Mouse (Mus musculus): Measurements from ENCODE around the gene Cnot10. TPM values are rescaled to one million over a fixed set of nuclear protein-coding genes. Genes with fewer than 3 reads are reported as not detected.

Gene Cnot10
- polyA plus RNA-seq, 1 experiment, result 17.0 TPM

DNA sequence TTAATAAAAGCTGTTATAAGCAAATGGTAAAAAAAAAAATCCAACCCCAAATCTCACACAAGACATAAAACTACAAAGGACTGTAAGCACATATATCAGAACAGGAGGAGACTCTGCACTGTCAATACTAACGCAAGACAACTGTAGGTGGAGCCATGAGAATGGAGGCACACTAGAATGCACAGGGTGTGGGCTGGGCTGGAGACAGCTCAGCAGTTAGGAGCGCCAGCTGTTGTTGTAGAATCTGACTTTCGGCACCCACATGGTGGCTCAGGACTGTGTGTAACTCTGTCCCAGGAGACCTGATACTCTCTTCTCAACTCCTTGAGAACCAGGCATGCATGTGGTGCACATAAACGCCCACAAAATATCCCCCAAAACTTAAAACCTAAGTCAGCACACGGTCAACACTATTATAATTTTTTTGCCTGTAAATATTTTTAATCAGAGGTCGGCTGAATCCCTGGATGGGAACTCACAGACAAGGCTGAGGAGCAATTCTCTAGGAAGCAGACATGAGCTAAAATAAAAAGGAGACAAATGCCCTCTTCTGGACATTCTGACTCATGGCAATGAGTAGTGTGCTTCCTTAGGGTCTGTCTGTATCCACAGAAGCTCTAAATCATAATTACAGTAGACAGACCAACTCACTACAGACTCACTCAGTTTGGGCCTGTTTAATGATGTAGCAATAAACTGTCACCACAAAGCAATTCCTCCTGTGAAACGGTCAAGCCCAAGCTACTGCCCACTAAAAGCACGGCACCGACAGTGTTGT, 25.6 kb downstream of the Cnot10 start:
- Histone ChIP-seq H3K27ac (ENCODE audit: insufficient read depth, low read depth, low read length) (no peak overlapping the region), H3K4me1 (ENCODE audit: control insufficient read depth, insufficient read depth, insufficient read length, low read length) (peaks cover 2% of the 10 kb centered on the region; the same call in 1 of the 2 replicates), H3K27me3 (ENCODE audit: control insufficient read depth, insufficient read depth, low read length) (no peaks in the 10 kb centered on the region), H3K36me3 (ENCODE audit: control insufficient read depth, insufficient read depth, low read length) (peaks cover 58% of the 10 kb centered on the region), H3K4me3 (ENCODE audit: low read depth, low read length) (no peak overlapping the region)
- no peak for TF ChIP-seq CTCF (IDR thresholded peaks at IDR 0.05; ENCODE audit: extremely low read depth, insufficient read length, insufficient replicate concordance, low read depth, low read length)
- no peak for TF ChIP-seq POLR2A (IDR thresholded peaks at IDR 0.05; ENCODE audit: low read depth, low read length)
- WGBS, result 83% methylated on average over 9 of the region's 9 CpGs

- TF ChIP-seq CTCF (IDR thresholded peaks at IDR 0.05; ENCODE audit: extremely low read depth, insufficient read length, insufficient replicate concordance, low read depth, low read length) (no peak), POLR2A (IDR thresholded peaks at IDR 0.05; ENCODE audit: low read depth, low read length) (no peak)
- peaks cover 63% of the 10 kb centered on the region for H3K36me3 ChIP-seq (ENCODE audit: control insufficient read depth, insufficient read depth, low read length)
- 89% methylated on average over 4 of the region's 4 CpGs for WGBS
Measured at GRCm38 (mm10) chr9:114613026-114613425, 27.0 kb downstream of the Cnot10 start.

GRCm38 (mm10) chr9:114612566-114612965, 27.4 kb downstream of the Cnot10 start:
- H3K36me3 ChIP-seq (ENCODE audit: control insufficient read depth, insufficient read depth, low read length), result peaks cover 62% of the 10 kb centered on the region
- H3K27me3 ChIP-seq (ENCODE audit: control insufficient read depth, insufficient read depth, low read length), result no peaks in the 10 kb centered on the region
- no peak overlapping the region for H3K4me3 ChIP-seq (ENCODE audit: low read depth, low read length)
- WGBS, result 87% methylated on average over 4 of the region's 4 CpGs
- TF ChIP-seq CTCF (IDR thresholded peaks at IDR 0.05; ENCODE audit: extremely low read depth, insufficient read length, insufficient replicate concordance, low read depth, low read length) (no peak), POLR2A (IDR thresholded peaks at IDR 0.05; ENCODE audit: low read depth, low read length) (no peak)
- 0 out of 2 replicates have a peak, but pooled peaks cover under 1% of the 10 kb centered on the region for H3K4me1 ChIP-seq (ENCODE audit: control insufficient read depth, insufficient read depth, insufficient read length, low read length)
- H3K27ac ChIP-seq (ENCODE audit: insufficient read depth, low read depth, low read length), result no peak overlapping the region

More at GRCm38 (mm10) chr9:114613026-114613425, 27.0 kb downstream of the Cnot10 start:
- no peak overlapping the region for H3K27ac ChIP-seq (ENCODE audit: insufficient read depth, low read depth, low read length)
- peaks cover 2% of the 10 kb centered on the region; the same call in 1 of the 2 replicates for H3K4me1 ChIP-seq (ENCODE audit: control insufficient read depth, insufficient read depth, insufficient read length, low read length)
- no peaks in the 10 kb centered on the region for H3K27me3 ChIP-seq (ENCODE audit: control insufficient read depth, insufficient read depth, low read length)
- H3K4me3 ChIP-seq (ENCODE audit: low read depth, low read length), result no peak overlapping the region

DNA sequence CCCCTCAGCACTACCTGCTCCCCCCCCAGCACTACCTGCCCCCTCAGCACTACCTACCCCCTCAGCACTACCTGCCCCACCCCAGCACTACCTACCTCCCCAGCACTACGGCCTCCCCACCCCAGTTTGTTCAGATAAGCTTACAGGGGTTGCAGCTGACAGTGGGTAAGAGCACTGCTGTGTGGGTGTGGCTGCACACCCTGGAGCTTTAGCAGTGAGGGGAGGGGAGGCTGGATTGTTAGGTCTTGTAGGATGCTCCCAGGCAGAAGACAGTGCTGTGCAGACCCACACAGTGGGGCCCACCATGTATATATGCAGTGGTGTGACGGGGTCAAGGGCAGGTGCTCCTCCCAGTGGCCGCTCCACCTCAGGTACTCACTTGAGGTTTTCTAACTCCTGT, 29.7 kb downstream of the Cnot10 start:
- H3K27ac ChIP-seq (ENCODE audit: insufficient read depth, low read depth, low read length), result no peak overlapping the region
- 89% methylated on average over 3 of the region's 3 CpGs for WGBS

DNA sequence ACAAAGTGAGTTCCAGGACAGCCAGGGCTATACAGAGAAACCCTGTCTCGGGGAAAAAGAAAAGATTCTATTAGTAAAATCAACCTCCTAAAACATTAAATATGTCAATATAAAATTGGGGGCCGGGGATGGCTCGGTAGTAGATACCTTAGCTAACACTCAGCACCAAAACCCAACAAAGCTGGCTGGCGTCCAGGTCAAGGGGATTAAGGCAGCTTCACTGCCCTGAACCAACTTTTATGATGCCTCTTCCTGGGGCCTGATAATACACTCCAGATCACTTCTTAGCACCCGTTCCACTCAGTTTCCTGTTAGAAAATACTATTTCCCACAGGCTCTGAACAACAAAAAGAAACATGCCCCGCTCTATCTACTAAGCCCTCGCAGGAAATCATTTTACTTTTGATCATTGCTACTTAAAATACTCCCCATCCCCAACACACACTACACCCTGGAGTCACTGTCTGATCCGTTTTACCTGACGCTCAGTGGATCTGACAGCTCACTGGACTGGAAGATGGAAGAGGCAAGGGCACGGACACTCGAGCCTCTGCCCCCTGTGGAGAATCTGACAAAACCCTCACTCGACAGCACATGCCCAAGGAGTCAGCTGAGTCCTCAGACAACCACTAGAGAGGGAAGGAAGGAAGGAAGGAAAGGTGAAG, 36.0 kb downstream of the Cnot10 start:
- Histone ChIP-seq H3K4me1 (ENCODE audit: control insufficient read depth, insufficient read depth, insufficient read length, low read length) (no peaks in the 10 kb centered on the region), H3K27me3 (ENCODE audit: control insufficient read depth, insufficient read depth, low read length) (no peaks in the 10 kb centered on the region), H3K36me3 (ENCODE audit: control insufficient read depth, insufficient read depth, low read length) (peaks cover 35% of the 10 kb centered on the region), H3K4me3 (ENCODE audit: low read depth, low read length) (no peak overlapping the region), H3K27ac (ENCODE audit: insufficient read depth, low read depth, low read length) (no peak overlapping the region)
- WGBS, result 85% methylated on average over 12 of the region's 12 CpGs
- TF ChIP-seq POLR2A (IDR thresholded peaks at IDR 0.05; ENCODE audit: low read depth, low read length) (no peak), CTCF (IDR thresholded peaks at IDR 0.05; ENCODE audit: extremely low read depth, insufficient read length, insufficient replicate concordance, low read depth, low read length) (no peak)

More for the DNA sequence above, 29.7 kb downstream of the Cnot10 start:
- no peak overlapping the region for H3K4me3 ChIP-seq (ENCODE audit: low read depth, low read length)
- peaks cover 58% of the 10 kb centered on the region for H3K36me3 ChIP-seq (ENCODE audit: control insufficient read depth, insufficient read depth, low read length)
- H3K4me1 ChIP-seq (ENCODE audit: control insufficient read depth, insufficient read depth, insufficient read length, low read length), result no peaks in the 10 kb centered on the region
- H3K27me3 ChIP-seq (ENCODE audit: control insufficient read depth, insufficient read depth, low read length), result no peaks in the 10 kb centered on the region
- TF ChIP-seq POLR2A (IDR thresholded peaks at IDR 0.05; ENCODE audit: low read depth, low read length) (no peak), CTCF (IDR thresholded peaks at IDR 0.05; ENCODE audit: extremely low read depth, insufficient read length, insufficient replicate concordance, low read depth, low read length) (no peak)

- Histone ChIP-seq H3K27me3 (ENCODE audit: control insufficient read depth, insufficient read depth, low read length) (no peaks in the 10 kb centered on the region), H3K4me3 (ENCODE audit: low read depth, low read length) (no peak overlapping the region), H3K4me1 (ENCODE audit: control insufficient read depth, insufficient read depth, insufficient read length, low read length) (no peaks in the 10 kb centered on the region), H3K36me3 (ENCODE audit: control insufficient read depth, insufficient read depth, low read length) (peaks cover 35% of the 10 kb centered on the region), H3K27ac (ENCODE audit: insufficient read depth, low read depth, low read length) (no peak overlapping the region)
- 74% methylated on average over 1 of the region's 1 CpGs for whole genome bisulfite sequencing
- TF ChIP-seq POLR2A (IDR thresholded peaks at IDR 0.05; ENCODE audit: low read depth, low read length), result no peak
- no peak for TF ChIP-seq CTCF (IDR thresholded peaks at IDR 0.05; ENCODE audit: extremely low read depth, insufficient read length, insufficient replicate concordance, low read depth, low read length)
Measured at GRCm38 (mm10) chr9:114601096-114601495, 38.9 kb downstream of the Cnot10 start.

- no peak overlapping the region for H3K27ac ChIP-seq (ENCODE audit: insufficient read depth, low read depth, low read length)
- H3K27me3 ChIP-seq (ENCODE audit: control insufficient read depth, insufficient read depth, low read length), result no peaks in the 10 kb centered on the region
- WGBS, result 60% methylated on average over 5 of the region's 5 CpGs
- H3K4me1 ChIP-seq (ENCODE audit: control insufficient read depth, insufficient read depth, insufficient read length, low read length), result no peaks in the 10 kb centered on the region
- TF ChIP-seq POLR2A (IDR thresholded peaks at IDR 0.05; ENCODE audit: low read depth, low read length) (no peak), CTCF (IDR thresholded peaks at IDR 0.05; ENCODE audit: extremely low read depth, insufficient read length, insufficient replicate concordance, low read depth, low read length) (peak; percentile 40; the same call in 1 of the 2 replicates)
- H3K36me3 ChIP-seq (ENCODE audit: control insufficient read depth, insufficient read depth, low read length), result peaks cover 9% of the 10 kb centered on the region
- no peak overlapping the region for H3K4me3 ChIP-seq (ENCODE audit: low read depth, low read length)
Measured at GRCm38 (mm10) chr9:114585017-114585345, 55.0 kb downstream of the Cnot10 start.
